Mouse (Mus musculus): ENCODE measurements around the gene Cmtm5. TPM values are rescaled to one million over a fixed set of nuclear protein-coding genes. Genes with fewer than 3 reads are reported as not detected.

Gene Cmtm5
- total and polyA plus RNA-seq, 3 experiments: not detected

- in situ Hi-C loops (cut with MboI; ENCODE audit: low pct_ligation_motif_present, low pct_unique_long_range_greater_than_20kb, low sequenced_read_pairs): no loop called here
- Histone ChIP-seq H3K79me2 (replicated peaks; ENCODE audit: control insufficient read depth, extremely low read depth, insufficient read depth, poor library complexity, severe bottlenecking) (no peaks in the 10 kb centered on the region), H3K4me2 (ENCODE audit: insufficient read depth, low read depth, poor library complexity, severe bottlenecking) (no peak within 1 kb of the TSS)
These were observed 10.4 kb upstream of the Cmtm5 start, which contains the start of gene Efs for GRCm38 (mm10) chr14:54925349-54926342. Gene Efs, minus strand, starts transcription at chr14:54926126.

GRCm38 (mm10) chr14:54926401-54927158 lies 9.5 kb upstream of the Cmtm5 start:
- in situ Hi-C loops (cut with MboI; ENCODE audit: low pct_ligation_motif_present, low pct_unique_long_range_greater_than_20kb, low sequenced_read_pairs) (no loop called here), dilution Hi-C loops (cut with MboI; ENCODE audit: extremely low pct_ligation_motif_present, extremely low pct_unique_long_range_greater_than_20kb, low sequenced_read_pairs) (no loop called here)
- peaks cover 0 to 5% of the 10 kb centered on the region in 2 experiments; a peak in 1 of 4 replicates for H3K4me1 ChIP-seq (ENCODE audit: control insufficient read depth in 1 of 2, insufficient read depth in 2 of 2)
- no peaks in the 10 kb centered on the region for H3K36me3 ChIP-seq (replicated peaks in 1 of 2; ENCODE audit: control insufficient read depth in 1 of 2, insufficient read depth in 1 of 2, low read length in 1 of 2)
- H3K4me2 ChIP-seq (ENCODE audit: insufficient read depth, low read depth, poor library complexity, severe bottlenecking): no peak overlapping the region
- H3K9me3 ChIP-seq (replicated peaks; ENCODE audit: low read length): peaks cover 4% of the 10 kb centered on the region
- H3K4me3 ChIP-seq (replicated peaks in 1 of 3; ENCODE audit: low read depth in 2 of 3, low read length in 2 of 3, poor library complexity in 1 of 3): no peak overlapping the region
- TF ChIP-seq ZMIZ1 (IDR thresholded peaks at IDR 0.05; ENCODE audit: low read depth, low read length) (no peak), TCF12 (IDR thresholded peaks at IDR 0.05; ENCODE audit: low read depth, low read length) (no peak)
- no peak overlapping the region for H3K9ac ChIP-seq (ENCODE audit: insufficient read depth, low read depth)
- no peak overlapping the region for H3K27ac ChIP-seq (ENCODE audit: insufficient read depth, low read depth)
- DNase-seq (ENCODE audit: extremely low read depth): no peak
- H3K79me2 ChIP-seq (replicated peaks; ENCODE audit: control insufficient read depth, extremely low read depth, insufficient read depth, poor library complexity, severe bottlenecking): no peaks in the 10 kb centered on the region
- H3K27me3 ChIP-seq (replicated peaks): peaks cover 90% of the 10 kb centered on the region

More at GRCm38 (mm10) chr14:54925349-54926342, 10.4 kb upstream of the Cmtm5 start, which contains the start of gene Efs:
- dilution Hi-C loops (cut with MboI; ENCODE audit: extremely low pct_ligation_motif_present, extremely low pct_unique_long_range_greater_than_20kb, low sequenced_read_pairs): no loop called here
- Histone ChIP-seq H3K9me3 (replicated peaks; ENCODE audit: low read length) (peaks cover 4% of the 10 kb centered on the region), H3K36me3 (replicated peaks in 1 of 2; ENCODE audit: control insufficient read depth in 1 of 2, insufficient read depth in 1 of 2, low read length in 1 of 2) (no peaks in the 10 kb centered on the region), H3K27me3 (replicated peaks) (peaks cover 94% of the 10 kb centered on the region), H3K9ac (ENCODE audit: insufficient read depth, low read depth) (no peak within 1 kb of the TSS), H3K4me3 (replicated peaks in 1 of 3; ENCODE audit: low read depth in 2 of 3, low read length in 2 of 3, poor library complexity in 1 of 3) (no peak within 1 kb of the TSS), H3K27ac (ENCODE audit: insufficient read depth, low read depth) (no peak within 1 kb of the TSS), H3K4me1 (ENCODE audit: control insufficient read depth in 1 of 2, insufficient read depth in 2 of 2) (peaks cover 0 to 5% of the 10 kb centered on the region in 2 experiments; a peak in 1 of 4 replicates)
- TF ChIP-seq MEF2A (IDR thresholded peaks at IDR 0.05; ENCODE audit: borderline replicate concordance, low read depth, low read length): no peak
- TF ChIP-seq JUN (IDR thresholded peaks at IDR 0.05; ENCODE audit: insufficient read depth, low read depth, low read length): no peak
- TF ChIP-seq CHD1 (IDR thresholded peaks at IDR 0.05; ENCODE audit: low read depth, low read length): no peak
- TF ChIP-seq ZNF384 (IDR thresholded peaks at IDR 0.05; ENCODE audit: low read depth, low read length): no peak
- no peak for TF ChIP-seq ELF1 (IDR thresholded peaks at IDR 0.05; ENCODE audit: low read depth, low read length)
- TF ChIP-seq CTCF (conservative IDR thresholded peaks at IDR 0.05 in 1 of 2, IDR thresholded peaks at IDR 0.05 in 1 of 2; ENCODE audit: low read depth in 2 of 2, low read length in 2 of 2): no peak
- TF ChIP-seq CHD2 (IDR thresholded peaks at IDR 0.05; ENCODE audit: low read length): no peak
- no peak for TF ChIP-seq HCFC1 (IDR thresholded peaks at IDR 0.05; ENCODE audit: low read depth, low read length)
- TF ChIP-seq RAD21 (IDR thresholded peaks at IDR 0.05; ENCODE audit: low read depth, low read length): no peak
- no peak for TF ChIP-seq ZKSCAN1 (IDR thresholded peaks at IDR 0.05; ENCODE audit: borderline replicate concordance, low read depth, low read length)
- no peak for TF ChIP-seq NRF1 (IDR thresholded peaks at IDR 0.05; ENCODE audit: low read depth, low read length)
- DNase-seq (ENCODE audit: extremely low read depth): no peak
